Mouse (Mus musculus) large intestine, adult 2 months (tissue): ENCODE measurements around the gene Zfp85. TPM values are rescaled to one million over a fixed set of nuclear protein-coding genes. Genes with fewer than 3 reads are reported as not detected.

ENCODE experiments used
- polyA plus RNA-seq: library from polyadenylated mRNA; depleted of rRNA; stranded (reverse); fragments of >200 nt; gene quantifications from 2 replicates; pipeline ENCODE4 v1.2.3, GENCODE M21; 2012; rRNA removed

Gene Zfp85
- polyA plus RNA-seq, 1 experiment: 0.43 TPM

Other genes with a start within 250 kb of the Zfp85 start
- gene Gm26965, start 229.1 kb downstream of the Zfp85 start, polyA plus RNA-seq: not detected in 2 replicates
- gene Zfp87, start 229.1 kb downstream of the Zfp85 start, polyA plus RNA-seq: 11.9 and 21.7 TPM in 2 replicates
- gene Zfp748, start 201.4 kb downstream of the Zfp85 start, polyA plus RNA-seq: 0.99 and 2.7 TPM in 2 replicates
- 0.38 and 0.58 TPM in 2 replicates for gene Zfp729b, start 145.5 kb downstream of the Zfp85 start, polyA plus RNA-seq
- 0.18 TPM in 1 of 2 replicates, not detected in the other for gene Gm49345, start 117.5 kb downstream of the Zfp85 start, polyA plus RNA-seq
- 0.75 and 1.3 TPM in 2 replicates for gene Zfp729a, start 117.4 kb downstream of the Zfp85 start, polyA plus RNA-seq
- 1.7 and 5.0 TPM in 2 replicates for gene Zfp738, start 68.2 kb downstream of the Zfp85 start, polyA plus RNA-seq
- gene Zfp65, start 26.1 kb downstream of the Zfp85 start, polyA plus RNA-seq: 0.58 and 1.1 TPM in 2 replicates
- gene Zfp493, start 24.5 kb upstream of the Zfp85 start, polyA plus RNA-seq: 0.62 and 1.2 TPM in 2 replicates
- 0.51 and 0.60 TPM in 2 replicates for gene Zfp273, start 58.5 kb upstream of the Zfp85 start, polyA plus RNA-seq
- gene Gm10037, start 75.9 kb upstream of the Zfp85 start, polyA plus RNA-seq: 0.47 TPM in 1 of 2 replicates, not detected in the other
- gene BC048507, start 108.1 kb upstream of the Zfp85 start, polyA plus RNA-seq: not detected in 2 replicates